Mouse (Mus musculus): ENCODE measurements around the gene Slc9a3. TPM values are rescaled to one million over a fixed set of nuclear protein-coding genes. Genes with fewer than 3 reads are reported as not detected.

Gene Slc9a3
- not detected in 2 replicates for total RNA-seq (2023)

GRCm38 (mm10) chr13:74121141-74121602 lies at the start of gene Slc9a3:
Gene Slc9a3 (plus strand): TSS chr13:74121457.

DNA sequence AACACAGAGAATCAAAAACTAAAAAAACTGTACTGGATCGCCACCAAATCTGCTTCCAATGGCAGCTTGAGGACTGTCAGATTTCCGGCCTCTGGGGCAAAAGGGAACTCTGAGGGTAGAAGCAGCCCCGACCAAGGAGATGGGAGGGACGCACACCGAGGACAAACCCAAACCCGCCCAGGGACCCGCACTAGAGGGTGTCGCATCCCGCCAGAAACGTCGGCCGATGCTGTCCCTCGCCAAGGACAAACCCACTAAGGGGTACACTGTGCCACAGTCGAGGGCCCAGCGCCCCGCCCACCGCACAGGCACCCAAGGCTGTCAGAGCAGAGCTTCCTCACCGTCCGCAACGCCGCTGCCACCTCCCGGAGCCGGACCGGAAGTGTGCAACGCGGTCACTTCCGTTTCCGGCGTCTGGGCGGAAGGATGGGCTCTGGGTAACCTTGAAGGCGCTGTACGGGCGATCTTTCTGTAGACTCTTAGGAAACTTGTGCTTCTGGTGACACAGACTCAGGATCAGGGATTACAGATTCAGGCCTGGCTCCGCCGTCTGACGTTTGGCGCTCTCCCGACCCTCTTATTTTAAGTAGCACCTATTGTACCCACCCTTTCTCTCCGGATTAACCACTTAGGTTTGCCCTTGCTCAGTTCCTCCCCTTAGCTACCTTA lies 87.2 kb downstream of the Slc9a3 start, which contains the start of gene Exoc3:
Exoc3 (minus strand) TSS at position 416 of the 669 bp plus-strand sequence.

Other genes starting within 250 kb of the Slc9a3 start
- gene Trip13, start 183.7 kb upstream of the Slc9a3 start, total RNA-seq (2023): 5.9 and 7.1 TPM in 2 replicates
- 67.7 and 86.0 TPM in 2 replicates for gene Brd9, start 183.6 kb upstream of the Slc9a3 start, total RNA-seq (2023)
- gene Zdhhc11, start 157.6 kb upstream of the Slc9a3 start, total RNA-seq (2023): not detected in 2 replicates
- gene Tppp, start 112.0 kb upstream of the Slc9a3 start, total RNA-seq (2023): 2.3 TPM in 2 replicates
- 7.4 and 12.4 TPM in 2 replicates for gene Cep72, start 59.2 kb upstream of the Slc9a3 start, total RNA-seq (2023)
- 36.2 and 44.6 TPM in 2 replicates for gene Exoc3, start 87.3 kb downstream of the Slc9a3 start, total RNA-seq (2023)
- gene Ahrr, start 170.9 kb downstream of the Slc9a3 start, total RNA-seq (2023): 0.14 TPM in 1 of 2 replicates, not detected in the other
- 93.2 and 103 TPM in 2 replicates for gene Pdcd6, start 196.1 kb downstream of the Slc9a3 start, total RNA-seq (2023)
- gene Sdha, start 228.8 kb downstream of the Slc9a3 start, total RNA-seq (2023): 66.5 and 70.9 TPM in 2 replicates
- gene Ccdc127, start 228.9 kb downstream of the Slc9a3 start, total RNA-seq (2023): 11.6 and 14.7 TPM in 2 replicates
- gene Lrrc14b, start 242.5 kb downstream of the Slc9a3 start, total RNA-seq (2023): not detected in 2 replicates

Measured in neutrophil, adult 65 days (primary cell).